Mouse (Mus musculus) splenic B cell, adult 2 months (primary cell): ENCODE results near the gene Rbp1.

Experiments
- DNase-seq: peaks from one replicate; pipeline ENCODE4 v3.0.0-alpha.2; 2011; ENCODE audit warnings: low read depth, low spot score
- H3K27me3 ChIP-seq: 2 replicates; pipeline ENCODE4 v1.6.1; 2012; ENCODE audit warnings: mild to moderate bottlenecking, low read length, moderate library complexity, mixed read lengths; ENCODE audit not compliant: control insufficient read depth, poor library complexity, insufficient read depth, severe bottlenecking
- H3K36me3 ChIP-seq: 2 replicates; pipeline ENCODE4 v1.6.1; 2012; ENCODE audit warnings: mild to moderate bottlenecking, low read length, moderate library complexity, mixed read lengths; ENCODE audit not compliant: control insufficient read depth, poor library complexity, insufficient read depth, severe bottlenecking

The Rbp1 gene

GRCm38 (mm10) chr9:98433956-98434588 lies 11.3 kb downstream of the Rbp1 start:
- Histone ChIP-seq H3K27me3 (no peaks in the 10 kb centered on the region), H3K36me3 (no peaks in the 10 kb centered on the region)
- no peak for DNase-seq

GRCm38 (mm10) chr9:98437819-98438218 lies 15.1 kb downstream of the Rbp1 start:
- H3K27me3 ChIP-seq = no peaks in the 10 kb centered on the region
- no peaks in the 10 kb centered on the region for H3K36me3 ChIP-seq
- DNase-seq = no peak

- Histone ChIP-seq H3K36me3 (no peaks in the 10 kb centered on the region), H3K27me3 (no peaks in the 10 kb centered on the region)
- DNase-seq = no peak
These were observed 16.3 kb downstream of the Rbp1 start for GRCm38 (mm10) chr9:98439091-98439490.

- Histone ChIP-seq H3K36me3 (no peaks in the 10 kb centered on the region), H3K27me3 (no peaks in the 10 kb centered on the region)
- DNase-seq = no peak
These were observed 19.9 kb downstream of the Rbp1 start for GRCm38 (mm10) chr9:98442638-98443037.

- no peak for DNase-seq
- no peaks in the 10 kb centered on the region for H3K36me3 ChIP-seq
These were observed 22.8 kb downstream of the Rbp1 start for GRCm38 (mm10) chr9:98445359-98446149.

GRCm38 (mm10) chr9:98450976-98451375 lies 28.2 kb downstream of the Rbp1 start:
- no peaks in the 10 kb centered on the region for H3K27me3 ChIP-seq
- no peak for DNase-seq
- no peaks in the 10 kb centered on the region for H3K36me3 ChIP-seq

More at GRCm38 (mm10) chr9:98445359-98446149, 22.8 kb downstream of the Rbp1 start:
- no peaks in the 10 kb centered on the region for H3K27me3 ChIP-seq

- no peaks in the 10 kb centered on the region for H3K27me3 ChIP-seq
- DNase-seq = no peak
- no peaks in the 10 kb centered on the region for H3K36me3 ChIP-seq
These were observed 43.9 kb downstream of the Rbp1 start for GRCm38 (mm10) chr9:98466709-98467108.

- H3K27me3 ChIP-seq = no peaks in the 10 kb centered on the region
- no peak for DNase-seq
These were observed 57.5 kb downstream of the Rbp1 start for GRCm38 (mm10) chr9:98480172-98480749.

GRCm38 (mm10) chr9:98482256-98482655 lies 59.5 kb downstream of the Rbp1 start:
- Histone ChIP-seq H3K36me3 (no peaks in the 10 kb centered on the region), H3K27me3 (no peaks in the 10 kb centered on the region)
- no peak for DNase-seq

More at GRCm38 (mm10) chr9:98480172-98480749, 57.5 kb downstream of the Rbp1 start:
- no peaks in the 10 kb centered on the region for H3K36me3 ChIP-seq

- H3K36me3 ChIP-seq = no peaks in the 10 kb centered on the region
- DNase-seq = no peak
- no peaks in the 10 kb centered on the region for H3K27me3 ChIP-seq
These were observed 62.3 kb downstream of the Rbp1 start for GRCm38 (mm10) chr9:98485020-98485419.

GRCm38 (mm10) chr9:98485815-98486214 lies 63.1 kb downstream of the Rbp1 start, which contains the start of gene Rbp2:
Gene Rbp2, plus strand, starts transcription at chr9:98486115.
- no peaks in the 10 kb centered on the region for H3K27me3 ChIP-seq

GRCm38 (mm10) chr9:98487273-98487672 lies 64.5 kb downstream of the Rbp1 start:
- Histone ChIP-seq H3K27me3 (no peaks in the 10 kb centered on the region), H3K36me3 (no peaks in the 10 kb centered on the region)
- DNase-seq = no peak

More at GRCm38 (mm10) chr9:98485815-98486214, 63.1 kb downstream of the Rbp1 start, which contains the start of gene Rbp2:
- no peak for DNase-seq
- H3K36me3 ChIP-seq = no peaks in the 10 kb centered on the region

- H3K36me3 ChIP-seq = no peaks in the 10 kb centered on the region
- H3K27me3 ChIP-seq = no peaks in the 10 kb centered on the region
- DNase-seq = no peak
These were observed 66.8 kb downstream of the Rbp1 start for GRCm38 (mm10) chr9:98489532-98489931.

- no peaks in the 10 kb centered on the region for H3K36me3 ChIP-seq
- no peaks in the 10 kb centered on the region for H3K27me3 ChIP-seq
- DNase-seq = no peak
These were observed 67.4 kb downstream of the Rbp1 start for GRCm38 (mm10) chr9:98490128-98490527.

GRCm38 (mm10) chr9:98491071-98491470 lies 68.3 kb downstream of the Rbp1 start:
- no peaks in the 10 kb centered on the region for H3K36me3 ChIP-seq
- no peak for DNase-seq
- no peaks in the 10 kb centered on the region for H3K27me3 ChIP-seq
